Mouse (Mus musculus): ENCODE results near the gene Gm21833.
"Not testable (repeated sequence)": the region's sequence is repeated elsewhere in the genome, so short reads cannot be mapped to it uniquely, and the experiment has no call there.

Gm21833 gene

GRCm38 (mm10) chr16:82828082-82828481 lies at the start of gene Gm21833:
Gm21833 (plus strand) TSS chr16:82828382.
- not testable (repeated sequence) for DNase-seq (ENCODE audit: low spot score in 2 of 2)

DNA sequence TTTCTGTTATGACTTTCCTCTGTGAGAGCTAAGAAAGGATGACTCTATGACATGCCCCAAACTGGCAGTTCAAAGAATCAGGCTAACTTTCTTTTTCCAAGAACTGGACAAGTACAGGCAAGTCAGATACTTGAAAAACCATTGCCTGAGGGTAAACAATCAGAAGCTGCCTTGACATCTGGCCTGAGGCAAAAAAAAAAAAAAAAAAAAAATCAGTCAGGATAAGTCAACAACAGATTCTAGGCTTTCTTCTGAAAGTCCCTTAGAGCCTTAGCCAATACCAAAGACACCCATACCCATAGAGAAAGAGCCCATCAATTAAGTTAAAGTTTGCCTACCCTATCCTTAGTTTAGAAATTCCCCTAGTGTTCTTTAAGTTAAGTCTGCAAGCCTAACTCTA lies 38.7 kb upstream of the Gm21833 start:
- DNase-seq (ENCODE audit: low spot score in 2 of 2) = no peak

- no peak for DNase-seq (ENCODE audit: low spot score in 2 of 2)
These were observed 31.7 kb upstream of the Gm21833 start for GRCm38 (mm10) chr16:82796489-82796888.

GRCm38 (mm10) chr16:82815255-82815654 lies 12.9 kb upstream of the Gm21833 start:
- no peak for DNase-seq (ENCODE audit: low spot score in 2 of 2)

GRCm38 (mm10) chr16:82816615-82817014 lies 11.6 kb upstream of the Gm21833 start:
- no peak for DNase-seq (ENCODE audit: low spot score in 2 of 2)

- DNase-seq (ENCODE audit: low spot score in 2 of 2) = no peak
These were observed 27.6 kb downstream of the Gm21833 start for GRCm38 (mm10) chr16:82855752-82856151.

DNA sequence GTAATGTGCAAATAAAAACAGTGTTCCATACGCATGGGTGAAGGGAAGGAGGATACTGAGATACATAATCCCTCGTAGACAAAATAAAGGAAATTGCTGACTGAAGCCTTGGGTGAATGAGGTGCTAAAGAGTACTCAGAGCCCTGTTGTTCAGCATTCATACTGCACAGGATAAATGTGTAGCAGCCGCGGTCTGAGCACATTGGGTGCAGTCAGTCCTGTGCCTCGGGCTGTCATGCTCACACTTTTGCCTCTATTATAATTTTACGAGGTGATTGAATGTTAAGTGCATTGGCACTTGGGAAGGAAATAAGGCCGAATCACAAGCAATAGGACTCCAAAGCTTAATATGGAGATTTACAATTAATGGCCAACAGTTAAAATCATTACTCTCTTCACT lies 36.4 kb downstream of the Gm21833 start:
- DNase-seq (ENCODE audit: low spot score in 2 of 2) = no peak
